Mouse (Mus musculus): Measurements from ENCODE around the gene Grap2.

- TF ChIP-seq GATA1 (IDR thresholded peaks at IDR 0.05; ENCODE audit: borderline replicate concordance, low read length) (no peak), CTCF (IDR thresholded peaks at IDR 0.05; ENCODE audit: low read depth, low read length) (no peak), POLR2AphosphoS5 (IDR thresholded peaks at IDR 0.05; ENCODE audit: insufficient replicate concordance, low read depth, low read length) (no peak)
These were observed 3.5 kb downstream of the Grap2 start for GRCm38 (mm10) chr15:80575817-80576370.

Data from G1E (cell line).